Mouse (Mus musculus): ENCODE results near the gene Cavin2. TPM values are rescaled to one million over a fixed set of nuclear protein-coding genes. Genes with fewer than 3 reads are reported as not detected.

The Cavin2 gene
- total and polyA plus RNA-seq, 2 experiments from 2014 or later = 7.1 to 11.2 TPM

GRCm38 (mm10) chr1:51265118-51265800 is 23.7 kb upstream of the Cavin2 start:
- H3K27me3 ChIP-seq (ENCODE audit: insufficient read depth, low read length) = no peaks in the 10 kb centered on the region
- ATAC-seq (no peak), DNase-seq (no peak)
- H3K4me1 ChIP-seq (ENCODE audit: insufficient read depth) = 0 out of 2 replicates have a peak, but pooled peaks cover 8% of the 10 kb centered on the region
- no peak overlapping the region for H3K4me2 ChIP-seq (ENCODE audit: low read depth)
- H3K36me3 ChIP-seq (ENCODE audit: insufficient read depth) = no peaks in the 10 kb centered on the region
- peak overlapping the region; percentile 23; the same call in 1 of the 2 replicates for H3K27ac ChIP-seq (ENCODE audit: low read depth, low read length)
- no peak overlapping the region for H3K9ac ChIP-seq
- no peak for TF ChIP-seq CTCF (IDR thresholded peaks at IDR 0.05; ENCODE audit: low read depth)
- 59% methylated on average over 5 of the region's 5 CpGs for WGBS
- H3K4me3 ChIP-seq (ENCODE audit: low read depth, low read length) = no peak overlapping the region
- no peaks in the 10 kb centered on the region for H3K9me3 ChIP-seq (ENCODE audit: low read length)

GRCm38 (mm10) chr1:51265926-51266325 is 23.0 kb upstream of the Cavin2 start:
- no peak overlapping the region for H3K9ac ChIP-seq
- ATAC-seq (no peak), DNase-seq (no peak)
- no peaks in the 10 kb centered on the region for H3K27me3 ChIP-seq (ENCODE audit: insufficient read depth, low read length)
- H3K27ac ChIP-seq (ENCODE audit: low read depth, low read length) = peak overlapping the region; percentile 23; the same call in 1 of the 2 replicates
- TF ChIP-seq CTCF (IDR thresholded peaks at IDR 0.05; ENCODE audit: low read depth) = no peak
- WGBS = 58% methylated on average over 2 of the region's 2 CpGs
- H3K4me2 ChIP-seq (ENCODE audit: low read depth) = no peak overlapping the region
- H3K36me3 ChIP-seq (ENCODE audit: insufficient read depth) = no peaks in the 10 kb centered on the region
- 0 out of 2 replicates have a peak, but pooled peaks cover 8% of the 10 kb centered on the region for H3K4me1 ChIP-seq (ENCODE audit: insufficient read depth)
- no peaks in the 10 kb centered on the region for H3K9me3 ChIP-seq (ENCODE audit: low read length)
- no peak overlapping the region for H3K4me3 ChIP-seq (ENCODE audit: low read depth, low read length)

- H3K27ac ChIP-seq (ENCODE audit: low read depth, low read length) = 0 out of 2 replicates have a peak overlapping the region, but pooled peaks have one; percentile 15
- ATAC-seq (peak; percentile 85), DNase-seq (peak; percentile 59)
- H3K36me3 ChIP-seq (ENCODE audit: insufficient read depth) = no peaks in the 10 kb centered on the region
- TF ChIP-seq CTCF (IDR thresholded peaks at IDR 0.05; ENCODE audit: low read depth) = no peak
- H3K9me3 ChIP-seq (ENCODE audit: low read length) = no peaks in the 10 kb centered on the region
- 35% methylated on average over 5 of the region's 5 CpGs for WGBS
- no peak overlapping the region for H3K4me3 ChIP-seq (ENCODE audit: low read depth, low read length)
- H3K4me2 ChIP-seq (ENCODE audit: low read depth) = no peak overlapping the region
- no peaks in the 10 kb centered on the region for H3K27me3 ChIP-seq (ENCODE audit: insufficient read depth, low read length)
- no peak overlapping the region for H3K9ac ChIP-seq
- 0 out of 2 replicates have a peak, but pooled peaks cover 8% of the 10 kb centered on the region for H3K4me1 ChIP-seq (ENCODE audit: insufficient read depth)
These were observed 21.8 kb upstream of the Cavin2 start for GRCm38 (mm10) chr1:51267125-51267524.

GRCm38 (mm10) chr1:51268225-51268624 is 20.7 kb upstream of the Cavin2 start:
- DNase-seq (no peak), ATAC-seq (no peak)
- no peak overlapping the region for H3K9ac ChIP-seq
- H3K4me3 ChIP-seq (ENCODE audit: low read depth, low read length) = no peak overlapping the region
- no peaks in the 10 kb centered on the region for H3K9me3 ChIP-seq (ENCODE audit: low read length)
- H3K27ac ChIP-seq (ENCODE audit: low read depth, low read length) = no peak overlapping the region
- H3K27me3 ChIP-seq (ENCODE audit: insufficient read depth, low read length) = no peaks in the 10 kb centered on the region
- H3K4me2 ChIP-seq (ENCODE audit: low read depth) = no peak overlapping the region
- 71% methylated on average over 2 of the region's 2 CpGs for WGBS
- H3K36me3 ChIP-seq (ENCODE audit: insufficient read depth) = no peaks in the 10 kb centered on the region
- no peak for TF ChIP-seq CTCF (IDR thresholded peaks at IDR 0.05; ENCODE audit: low read depth)
- 0 out of 2 replicates have a peak, but pooled peaks cover 8% of the 10 kb centered on the region for H3K4me1 ChIP-seq (ENCODE audit: insufficient read depth)

GRCm38 (mm10) chr1:51270196-51270935 is 18.6 kb upstream of the Cavin2 start:
- WGBS = 56% methylated on average over 5 of the region's 5 CpGs
- no peaks in the 10 kb centered on the region for H3K9me3 ChIP-seq (ENCODE audit: low read length)
- DNase-seq = no peak
- no peak for TF ChIP-seq CTCF (IDR thresholded peaks at IDR 0.05; ENCODE audit: low read depth)
- H3K27me3 ChIP-seq (ENCODE audit: insufficient read depth, low read length) = no peaks in the 10 kb centered on the region
- no peak overlapping the region for H3K27ac ChIP-seq (ENCODE audit: low read depth, low read length)
- ATAC-seq = no peak
- H3K36me3 ChIP-seq (ENCODE audit: insufficient read depth) = no peaks in the 10 kb centered on the region
- H3K4me1 ChIP-seq (ENCODE audit: insufficient read depth) = 0 out of 2 replicates have a peak, but pooled peaks cover 8% of the 10 kb centered on the region
- H3K4me2 ChIP-seq (ENCODE audit: low read depth) = no peak overlapping the region
- H3K4me3 ChIP-seq (ENCODE audit: low read depth, low read length) = no peak overlapping the region
- no peak overlapping the region for H3K9ac ChIP-seq

GRCm38 (mm10) chr1:51271845-51272244 is 17.1 kb upstream of the Cavin2 start:
- H3K4me2 ChIP-seq (ENCODE audit: low read depth) = no peak overlapping the region
- no peak for ATAC-seq
- H3K27me3 ChIP-seq (ENCODE audit: insufficient read depth, low read length) = no peaks in the 10 kb centered on the region
- no peak overlapping the region for H3K4me3 ChIP-seq (ENCODE audit: low read depth, low read length)
- DNase-seq = no peak
- no peak overlapping the region for H3K27ac ChIP-seq (ENCODE audit: low read depth, low read length)
- 64% methylated on average over 4 of the region's 4 CpGs for WGBS
- no peaks in the 10 kb centered on the region for H3K36me3 ChIP-seq (ENCODE audit: insufficient read depth)
- H3K9me3 ChIP-seq (ENCODE audit: low read length) = no peaks in the 10 kb centered on the region
- 0 out of 2 replicates have a peak, but pooled peaks cover 7% of the 10 kb centered on the region for H3K4me1 ChIP-seq (ENCODE audit: insufficient read depth)
- no peak for TF ChIP-seq CTCF (IDR thresholded peaks at IDR 0.05; ENCODE audit: low read depth)
- no peak overlapping the region for H3K9ac ChIP-seq

Measured in forebrain, postnatal 0 days (tissue).